Mouse (Mus musculus) kidney, embryonic 14.5 days (tissue): ENCODE results near the gene Tgfbr3. TPM values are rescaled to one million over a fixed set of nuclear protein-coding genes. Genes with fewer than 3 reads are reported as not detected.
A peak's percentile ranks its signal among the peaks of the same experiment; 100 is the strongest.

Experiments used
- ATAC-seq: fragments of 200-750 bp; cut with Nextera tagmentation; 2 replicates; pipeline ENCODE4 v1.8.0; 2017; ENCODE audit warnings: moderate number of reproducible peaks, mild to moderate bottlenecking, moderate TSS enrichment, moderate library complexity; ENCODE audit not compliant: low FRiP score, low TSS enrichment
- H3K27ac ChIP-seq: fragments of 300-500 bp; sonication (generic); 2 replicates; pipeline ENCODE4 v1.5.1; 2014; ENCODE audit warnings: low read depth, mild to moderate bottlenecking, low read length, moderate library complexity, mixed read lengths
- H3K27me3 ChIP-seq: fragments of 300-500 bp; sonication (generic); 2 replicates; pipeline ENCODE4 v1.6.1; 2014; ENCODE audit warnings: mild to moderate bottlenecking, low read length; ENCODE audit not compliant: control insufficient read depth, insufficient read depth
- H3K36me3 ChIP-seq: fragments of 300-500 bp; sonication (generic); 2 replicates; pipeline ENCODE4 v1.6.1; 2014; ENCODE audit warnings: low read length, mixed read lengths; ENCODE audit not compliant: control insufficient read depth, insufficient read depth
- H3K4me1 ChIP-seq: fragments of 300-500 bp; sonication (generic); 2 replicates; pipeline ENCODE4 v1.6.1; 2014; ENCODE audit warnings: low read length, mixed read lengths; ENCODE audit not compliant: control insufficient read depth, insufficient read depth
- H3K4me2 ChIP-seq: fragments of 300-500 bp; sonication (generic); replicated peaks from 2 replicates; pipeline ENCODE4 v1.6.1; 2014; ENCODE audit warnings: low read depth, mild to moderate bottlenecking, low read length
- H3K4me3 ChIP-seq: fragments of 300-500 bp; sonication (generic); 2 replicates; pipeline ENCODE4 v1.5.1; 2014; ENCODE audit warnings: mild to moderate bottlenecking, low read length
- H3K9ac ChIP-seq: fragments of 300-500 bp; sonication (generic); 2 replicates; pipeline ENCODE4 v1.6.1; 2014; ENCODE audit warnings: low read depth, mild to moderate bottlenecking, low read length, moderate library complexity
- H3K9me3 ChIP-seq: fragments of 300-500 bp; sonication (generic); 2 replicates; pipeline ENCODE4 v1.6.1; 2016; ENCODE audit warnings: low read length; ENCODE audit not compliant: control insufficient read depth
- WGBS: fragments of 180-500 bp; shearing (Covaris S2); extraction: QIAGEN DNeasy Blood & Tissue Kit; methylation state at CpG from one replicate; pipeline ENCODE4 v1.1.7; 2014; 5-methylcytosine and 5-hydroxymethylcytosine counted together
- polyA plus RNA-seq: library from polyadenylated mRNA; unstranded; fragments of >200 nt; fragmentation: Nextera tagmentation; extraction: Ambion mirVana; gene quantifications from 2 replicates; pipeline ENCODE4 v1.2.1, GENCODE M21; 2014

The Tgfbr3 gene
- polyA plus RNA-seq, 1 experiment from 2014 or later = 18.0 TPM

- Histone ChIP-seq H3K27ac (peak overlapping the region; percentile 38; the same call in 1 of the 2 replicates), H3K4me2 (no peak overlapping the region), H3K36me3 (no peaks in the 10 kb centered on the region), H3K27me3 (no peaks in the 10 kb centered on the region), H3K9me3 (no peaks in the 10 kb centered on the region), H3K4me1 (peaks cover 16% of the 10 kb centered on the region; the same call in 1 of the 2 replicates), H3K9ac (no peak overlapping the region), H3K4me3 (no peak overlapping the region)
- 50% methylated on average over 13 of the region's 13 CpGs for WGBS
- no peak for ATAC-seq
These were observed 141.3 kb downstream of the Tgfbr3 start for GRCm38 (mm10) chr5:107147951-107148766.

- peaks cover 16% of the 10 kb centered on the region; the same call in 1 of the 2 replicates for H3K4me1 ChIP-seq
- H3K27ac ChIP-seq = no peak overlapping the region
- ATAC-seq = no peak
These were observed 142.0 kb downstream of the Tgfbr3 start for GRCm38 (mm10) chr5:107147413-107147812.

GRCm38 (mm10) chr5:107146111-107146616 is 143.3 kb downstream of the Tgfbr3 start:
- WGBS = 75% methylated on average over 11 of the region's 11 CpGs
- ATAC-seq = no peak

More at GRCm38 (mm10) chr5:107147413-107147812, 142.0 kb downstream of the Tgfbr3 start:
- no peaks in the 10 kb centered on the region for H3K9me3 ChIP-seq
- H3K36me3 ChIP-seq = no peaks in the 10 kb centered on the region
- H3K27me3 ChIP-seq = no peaks in the 10 kb centered on the region
- no peak overlapping the region for H3K9ac ChIP-seq
- H3K4me2 ChIP-seq = no peak overlapping the region
- no peak overlapping the region for H3K4me3 ChIP-seq

GRCm38 (mm10) chr5:107145125-107145524 is 144.3 kb downstream of the Tgfbr3 start:
- H3K4me3 ChIP-seq = no peak overlapping the region
- ATAC-seq = no peak
- H3K4me2 ChIP-seq = no peak overlapping the region
- peaks cover under 1% of the 10 kb centered on the region; the same call in 1 of the 2 replicates for H3K4me1 ChIP-seq
- no peak overlapping the region for H3K9ac ChIP-seq
- no peaks in the 10 kb centered on the region for H3K27me3 ChIP-seq
- peaks cover 3% of the 10 kb centered on the region; the same call in 1 of the 2 replicates for H3K36me3 ChIP-seq
- no peak overlapping the region for H3K27ac ChIP-seq
- no peaks in the 10 kb centered on the region for H3K9me3 ChIP-seq
- 89% methylated on average over 4 of the region's 4 CpGs for WGBS

More at GRCm38 (mm10) chr5:107146111-107146616, 143.3 kb downstream of the Tgfbr3 start:
- no peak overlapping the region for H3K27ac ChIP-seq
- no peaks in the 10 kb centered on the region for H3K27me3 ChIP-seq
- H3K9ac ChIP-seq = no peak overlapping the region
- peaks cover 10% of the 10 kb centered on the region; the same call in 1 of the 2 replicates for H3K4me1 ChIP-seq
- H3K4me2 ChIP-seq = no peak overlapping the region
- H3K4me3 ChIP-seq = no peak overlapping the region
- no peaks in the 10 kb centered on the region for H3K9me3 ChIP-seq
- H3K36me3 ChIP-seq = 0 out of 2 replicates have a peak, but pooled peaks cover 3% of the 10 kb centered on the region

GRCm38 (mm10) chr5:107144263-107144843 is 145.1 kb downstream of the Tgfbr3 start:
- 54% methylated on average over 9 of the region's 9 CpGs for WGBS
- Histone ChIP-seq H3K9ac (no peak overlapping the region), H3K4me1 (no peaks in the 10 kb centered on the region; the same call in 1 of the 2 replicates), H3K9me3 (no peaks in the 10 kb centered on the region), H3K36me3 (peaks cover 3% of the 10 kb centered on the region; the same call in 1 of the 2 replicates), H3K4me3 (no peak overlapping the region), H3K4me2 (no peak overlapping the region), H3K27ac (no peak overlapping the region), H3K27me3 (no peaks in the 10 kb centered on the region)
- ATAC-seq = no peak

- ATAC-seq = no peak
- 87% methylated on average over 5 of the region's 5 CpGs for WGBS
- Histone ChIP-seq H3K27me3 (no peaks in the 10 kb centered on the region), H3K9me3 (no peaks in the 10 kb centered on the region), H3K27ac (no peak overlapping the region), H3K4me3 (no peak overlapping the region), H3K4me2 (no peak overlapping the region), H3K9ac (no peak overlapping the region), H3K4me1 (no peaks in the 10 kb centered on the region; the same call in 1 of the 2 replicates), H3K36me3 (peaks cover 3% of the 10 kb centered on the region; the same call in 1 of the 2 replicates)
These were observed 146.0 kb downstream of the Tgfbr3 start for GRCm38 (mm10) chr5:107143406-107143805.

GRCm38 (mm10) chr5:107142791-107143190 is 146.6 kb downstream of the Tgfbr3 start:
- no peak overlapping the region for H3K9ac ChIP-seq
- no peak overlapping the region for H3K4me2 ChIP-seq
- H3K27ac ChIP-seq = no peak overlapping the region
- no peaks in the 10 kb centered on the region for H3K9me3 ChIP-seq
- no peaks in the 10 kb centered on the region for H3K4me1 ChIP-seq
- H3K36me3 ChIP-seq = peaks cover 3% of the 10 kb centered on the region; the same call in 1 of the 2 replicates
- H3K4me3 ChIP-seq = no peak overlapping the region
- no peaks in the 10 kb centered on the region for H3K27me3 ChIP-seq
- ATAC-seq = no peak
- 92% methylated on average over 5 of the region's 5 CpGs for WGBS

GRCm38 (mm10) chr5:107141375-107141774 is 148.1 kb downstream of the Tgfbr3 start:
- WGBS = 82% methylated on average over 5 of the region's 5 CpGs
- H3K27me3 ChIP-seq = no peaks in the 10 kb centered on the region

More at GRCm38 (mm10) chr5:107141375-107141774, 148.1 kb downstream of the Tgfbr3 start:
- Histone ChIP-seq H3K36me3 (peaks cover 14% of the 10 kb centered on the region), H3K9me3 (no peaks in the 10 kb centered on the region), H3K27ac (no peak overlapping the region), H3K4me2 (no peak overlapping the region), H3K4me3 (no peak overlapping the region), H3K4me1 (no peaks in the 10 kb centered on the region), H3K9ac (no peak overlapping the region)
- ATAC-seq = no peak
